Mouse (Mus musculus) cerebellum, adult 18-20 months (tissue): ENCODE results near the gene 1700029H14Rik.

Experiments
- DNase-seq, 2 experiments: peaks; one replicate each; pipeline ENCODE4 v3.0.0; 2021

The 1700029H14Rik gene

DNA sequence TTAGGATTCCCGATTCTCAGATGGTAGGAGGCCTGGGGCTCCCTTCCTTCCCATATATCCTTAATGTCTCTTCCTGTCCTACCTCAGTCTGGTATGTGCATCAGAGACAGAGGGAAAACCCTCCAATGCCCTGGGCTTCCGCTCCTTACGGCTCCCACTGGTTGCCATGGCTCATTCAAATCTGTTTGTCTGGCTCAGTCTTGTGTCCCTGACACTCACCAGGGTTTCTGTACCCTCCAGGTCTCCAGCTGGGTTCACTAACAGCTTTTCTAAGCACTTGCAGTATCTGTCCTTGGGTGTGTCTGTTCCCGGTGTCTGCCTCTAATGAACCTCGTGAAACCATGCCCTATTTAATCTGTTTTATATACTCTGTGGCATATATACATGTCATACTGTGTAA, 20.7 kb downstream of the 1700029H14Rik start:
- DNase-seq = no peak

DNA sequence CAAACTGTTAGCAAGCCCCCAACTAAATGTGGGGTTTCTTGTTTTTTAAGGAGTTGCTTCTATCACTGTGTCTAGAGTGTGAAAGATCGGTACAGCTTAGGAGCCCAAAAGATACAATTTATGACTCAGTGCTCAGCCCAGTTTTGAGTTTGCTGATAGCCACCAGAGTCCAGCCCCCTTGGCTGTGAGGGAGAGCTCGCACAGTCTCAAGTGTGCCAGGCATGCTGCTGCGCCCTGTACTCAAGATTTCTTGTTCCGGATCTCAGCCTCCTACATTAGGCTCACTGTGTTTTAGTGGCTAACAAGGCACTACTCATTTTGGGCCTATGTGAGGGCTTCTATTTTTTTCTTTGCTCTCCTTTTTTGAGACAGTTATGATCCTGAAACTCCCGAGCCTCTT, 22.1 kb downstream of the 1700029H14Rik start:
- no peak for DNase-seq

DNA sequence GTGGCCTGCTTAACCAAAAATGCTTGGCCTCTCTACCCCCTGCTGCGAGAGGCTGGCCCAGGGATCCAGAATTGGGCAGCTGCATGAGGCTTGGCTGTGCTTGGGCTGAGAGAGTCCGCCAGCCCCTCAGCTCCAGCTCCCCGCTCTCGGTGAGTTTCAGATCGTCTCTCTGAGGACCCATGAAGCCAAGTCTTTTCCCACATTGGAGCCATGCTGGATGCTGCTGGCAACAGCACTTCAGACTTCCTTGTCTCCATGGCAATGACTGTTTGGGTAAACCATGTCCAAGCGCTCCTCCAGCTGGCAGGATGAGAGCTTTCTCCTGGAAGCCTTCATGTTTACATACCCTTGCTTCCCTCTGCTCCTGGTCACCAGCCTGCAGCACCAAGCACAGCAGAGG, 23.4 kb downstream of the 1700029H14Rik start:
- no peak for DNase-seq

DNA sequence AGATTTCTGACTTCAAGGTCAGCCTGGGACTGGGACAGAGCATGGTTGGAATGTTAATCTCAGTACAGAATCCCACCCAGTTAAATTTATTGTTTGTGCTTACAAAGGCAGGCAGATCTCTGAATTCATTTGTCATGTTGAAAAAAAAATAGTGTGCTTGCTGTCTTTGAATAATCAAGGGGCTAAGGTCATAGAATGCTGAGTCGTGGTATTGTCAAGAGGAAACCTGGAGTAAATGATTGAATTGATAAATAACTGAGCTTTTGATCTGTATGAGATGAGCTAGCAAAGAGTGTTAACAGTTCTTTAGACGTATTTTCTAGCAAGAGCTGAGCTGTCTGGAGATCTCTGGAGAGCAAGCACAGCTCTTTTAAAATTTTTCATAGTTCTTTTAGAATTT, 25.2 kb downstream of the 1700029H14Rik start:
- DNase-seq = no peak

DNA sequence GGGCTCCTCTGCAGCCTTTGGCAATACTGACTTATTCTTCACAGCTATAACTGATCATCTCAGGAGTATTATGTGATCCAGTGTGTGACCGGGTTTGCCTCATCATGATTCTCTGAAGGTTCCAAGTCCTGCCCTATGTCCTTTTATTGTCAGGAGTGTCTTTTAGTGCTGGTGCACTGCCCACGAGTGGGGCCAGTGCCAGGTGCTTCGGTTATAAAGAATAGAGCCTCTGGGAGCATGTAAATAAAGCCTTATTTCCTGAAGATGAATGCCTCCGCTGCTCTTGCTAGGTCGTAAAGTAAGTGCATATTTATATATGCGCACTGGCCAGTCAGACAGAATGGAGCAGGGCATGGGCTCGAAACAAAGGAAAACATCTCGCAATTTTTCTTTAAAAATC, 29.1 kb downstream of the 1700029H14Rik start:
- DNase-seq = no peak

- DNase-seq = peak in 1 of 2 experiments; percentile 17
Measured at GRCm38 (mm10) chr8:13531602-13532171, 30.6 kb downstream of the 1700029H14Rik start.

GRCm38 (mm10) chr8:13530941-13531340, 31.3 kb downstream of the 1700029H14Rik start:
- peak; percentile 91 for DNase-seq

- peak in 1 of 2 experiments; percentile 23 for DNase-seq
Measured at GRCm38 (mm10) chr8:13530401-13530800, 31.9 kb downstream of the 1700029H14Rik start.

DNA sequence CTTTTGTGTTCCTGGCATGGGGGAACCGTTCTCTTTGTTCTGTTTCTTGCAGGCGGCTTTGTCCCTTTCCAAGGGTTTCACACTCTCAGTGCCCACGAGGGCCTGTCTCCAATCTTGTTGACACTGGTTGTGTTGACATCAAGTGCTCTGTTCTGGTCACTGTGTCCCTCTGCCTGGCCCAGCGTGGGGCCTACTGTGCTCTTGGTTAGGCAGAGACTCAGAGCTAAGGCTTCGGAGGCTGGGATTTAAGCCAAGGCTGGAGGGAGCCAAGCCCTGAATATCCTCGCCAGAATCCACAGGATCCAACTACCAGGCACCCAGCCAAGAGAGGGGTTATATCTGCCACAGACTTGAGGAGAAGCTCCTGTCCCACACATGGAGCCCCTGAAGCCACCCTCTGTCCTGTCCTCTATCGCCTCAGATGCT, 32.4 kb downstream of the 1700029H14Rik start:
- peak; percentile 87 to 90 for DNase-seq

DNA sequence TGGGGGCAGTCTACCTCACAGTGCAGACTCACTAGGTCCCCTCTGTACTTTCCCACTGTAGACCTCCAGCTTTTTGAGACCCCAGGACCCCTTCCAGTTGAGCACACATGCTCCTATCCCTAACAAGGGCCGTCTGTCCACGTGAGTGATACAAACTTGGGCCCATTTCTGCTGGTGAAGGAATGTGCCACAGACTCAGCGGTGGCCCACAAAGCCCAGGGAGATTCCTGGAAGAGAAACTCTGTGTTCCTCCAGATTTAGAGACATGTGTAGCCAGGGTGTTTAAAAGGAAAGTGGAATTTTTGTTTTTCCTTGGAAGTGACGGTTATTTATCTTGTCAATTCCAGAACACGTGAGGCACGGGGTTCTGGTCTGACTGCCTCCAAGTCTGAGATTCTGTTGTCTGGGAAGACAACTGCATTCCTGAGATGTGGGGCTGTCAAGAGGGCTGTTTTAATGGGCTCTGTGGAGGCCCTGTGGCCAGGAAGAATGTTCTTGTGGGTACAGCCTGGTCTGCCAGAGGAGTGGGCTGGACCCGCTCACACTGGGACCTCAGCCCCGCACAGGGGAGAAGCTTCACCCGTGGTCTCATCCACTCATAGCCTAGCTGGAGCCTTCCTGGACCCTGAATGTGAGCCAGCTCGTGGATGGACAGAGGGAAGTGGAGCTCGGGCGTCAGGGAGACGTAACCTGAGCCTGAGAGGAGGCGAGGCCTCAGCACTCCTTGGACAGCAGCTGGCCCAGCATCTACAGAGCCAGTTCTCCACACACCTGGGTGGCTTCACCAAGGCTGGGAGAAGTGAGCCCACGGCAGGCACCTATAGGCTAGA, 33.0 kb downstream of the 1700029H14Rik start:
- DNase-seq = no peak

GRCm38 (mm10) chr8:13521392-13521791, 40.9 kb downstream of the 1700029H14Rik start:
- no peak for DNase-seq

DNA sequence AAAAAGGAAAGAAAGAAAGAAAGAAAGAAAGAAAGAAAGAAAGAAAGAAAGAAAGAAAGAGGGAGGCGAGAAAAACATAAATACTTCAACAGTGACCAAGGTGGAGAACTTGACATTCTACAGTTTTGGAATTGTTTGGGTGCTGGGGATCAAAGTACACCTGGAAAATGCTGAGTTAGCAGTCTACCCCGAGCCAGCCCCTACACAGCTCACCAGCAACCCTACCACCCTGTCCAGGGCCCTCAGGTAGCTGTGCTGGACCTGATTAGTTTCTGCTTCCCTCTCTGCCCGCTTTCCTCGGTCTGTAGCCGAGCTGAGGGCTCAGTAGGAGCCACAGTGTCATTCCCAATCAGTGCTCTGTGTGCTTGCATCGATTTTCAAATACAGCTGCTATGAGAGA, 41.9 kb downstream of the 1700029H14Rik start:
- DNase-seq = no peak

GRCm38 (mm10) chr8:13519503-13519902, 42.8 kb downstream of the 1700029H14Rik start:
- no peak for DNase-seq

GRCm38 (mm10) chr8:13517284-13517781, 44.9 kb downstream of the 1700029H14Rik start:
- DNase-seq = no peak

DNA sequence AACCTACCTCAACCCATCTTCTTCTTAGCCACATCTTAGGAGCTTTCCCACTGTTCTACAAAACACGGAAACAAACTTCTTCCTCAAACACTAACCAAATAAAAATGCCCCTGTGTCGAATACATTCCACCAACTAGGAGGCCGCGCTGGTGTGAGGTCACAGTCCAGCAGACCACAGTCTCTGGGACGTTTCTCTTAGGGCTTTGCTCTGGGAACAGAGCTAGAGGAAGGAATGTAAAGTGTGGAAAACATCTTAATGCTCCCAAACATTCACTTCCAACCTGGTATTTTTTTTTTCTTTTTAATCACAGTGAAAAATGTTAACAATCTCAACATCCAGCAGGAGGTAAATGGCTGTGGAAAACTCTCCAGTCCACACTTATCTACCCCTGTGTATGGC, 45.5 kb downstream of the 1700029H14Rik start:
- DNase-seq = no peak

DNA sequence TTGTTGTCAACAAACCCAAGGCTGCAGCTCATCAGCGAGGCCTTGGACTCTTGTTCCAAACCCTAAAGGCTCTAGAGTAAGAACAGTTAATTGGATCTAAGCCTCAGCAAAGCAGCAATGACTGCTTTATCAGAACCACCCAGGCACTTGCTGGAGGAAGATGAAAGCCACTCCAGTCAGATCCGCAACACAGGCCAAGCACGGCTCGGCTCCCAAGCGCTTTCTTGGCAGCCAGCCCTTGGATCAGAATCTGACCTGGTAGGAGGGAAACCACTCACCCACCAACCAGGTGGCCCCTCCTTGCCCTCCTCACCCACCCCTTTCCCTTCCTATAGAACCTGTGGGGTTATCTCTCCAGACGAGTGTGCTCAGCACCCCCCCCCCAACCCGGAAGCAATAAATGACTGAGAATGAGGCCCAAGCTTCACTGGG, 46.2 kb downstream of the 1700029H14Rik start:
- DNase-seq = peak; percentile 58 to 60

- no peak for DNase-seq
Measured at GRCm38 (mm10) chr8:13513556-13514370, 48.5 kb downstream of the 1700029H14Rik start.

GRCm38 (mm10) chr8:13512677-13513076, 49.6 kb downstream of the 1700029H14Rik start:
- DNase-seq = peak; percentile 82 to 84

GRCm38 (mm10) chr8:13512016-13512415, 50.2 kb downstream of the 1700029H14Rik start:
- DNase-seq = peak; percentile 67 to 70

- DNase-seq = no peak
Measured at GRCm38 (mm10) chr8:13507284-13507937, 54.9 kb downstream of the 1700029H14Rik start.

- DNase-seq = peak in 1 of 2 experiments; percentile 46
Measured at GRCm38 (mm10) chr8:13506849-13507248, 55.4 kb downstream of the 1700029H14Rik start.

DNA sequence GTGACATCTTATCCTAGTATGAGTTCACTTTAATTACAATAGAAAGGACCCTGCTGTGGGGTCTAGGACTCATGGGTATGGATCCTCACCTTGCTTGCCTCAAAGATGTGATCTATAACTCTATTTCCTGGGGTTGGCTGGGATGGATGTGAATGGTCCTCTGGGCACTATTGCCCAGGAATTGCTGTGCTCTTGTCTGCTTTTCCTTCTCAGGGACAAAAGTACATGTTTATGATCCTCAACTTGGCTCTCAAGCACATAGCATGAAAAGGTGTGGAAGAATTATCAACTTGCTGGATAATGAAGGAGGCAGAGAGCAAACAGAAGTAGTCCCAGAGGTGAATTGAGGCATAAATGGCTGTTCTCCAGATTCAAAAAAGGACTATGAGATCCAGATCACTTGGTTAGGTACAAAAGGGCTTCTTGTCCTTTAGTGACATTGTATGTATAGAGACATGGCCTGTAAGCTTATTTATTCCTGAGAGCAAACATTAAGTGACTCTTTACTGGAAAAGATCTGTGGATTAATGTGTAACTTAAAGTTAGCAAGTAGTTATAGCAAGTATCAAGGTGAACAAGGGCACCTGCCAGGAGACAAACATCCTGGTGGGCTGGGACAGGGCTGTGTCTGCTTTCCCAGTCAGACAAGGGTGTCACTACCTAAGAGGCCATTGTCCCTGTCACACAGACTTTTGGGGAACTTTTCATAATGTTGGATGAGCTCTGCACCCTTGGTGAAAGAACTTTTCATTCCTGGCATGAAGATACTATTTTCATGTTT, 57.2 kb downstream of the 1700029H14Rik start:
- no peak for DNase-seq
